Mouse (Mus musculus) MEL (cell line): ENCODE data around the gene Hspg2.

Source experiments
- CTCF ChIP-seq, 3 experiments: IDR thresholded peaks in 2 of 3; conservative IDR thresholded peaks in 1 of 3; 2 replicates each; pipeline ENCODE4 v1.5.1; 2011 to 2012; ENCODE audit warnings: low read length in 3 of 3, low read depth in 2 of 3, mild to moderate bottlenecking in 2 of 3, improper control_type of control experiment in 1 of 3, inconsistent platforms in 1 of 3, mixed read lengths in 1 of 3, moderate library complexity in 1 of 3; ENCODE audit not compliant: control insufficient read depth in 1 of 3, insufficient read depth in 1 of 3, poor library complexity in 1 of 3, severe bottlenecking in 1 of 3
- GATA1 ChIP-seq: IDR thresholded peaks from 2 replicates; pipeline ENCODE4 v1.6.1; 2011; ENCODE audit warnings: low read depth, low read length, improper control_type of control experiment
- KAT2A ChIP-seq: conservative IDR thresholded peaks from 2 replicates; pipeline ENCODE4 v1.6.1; 2012; ENCODE audit warnings: low read depth, low read length, improper control_type of control experiment, inconsistent platforms
- MAZ ChIP-seq: IDR thresholded peaks from 2 replicates; pipeline ENCODE4 v1.6.1; 2012; ENCODE audit warnings: low read depth, mild to moderate bottlenecking, inconsistent platforms, low read length, improper control_type of control experiment
- MXI1 ChIP-seq: IDR thresholded peaks from 2 replicates; pipeline ENCODE4 v1.6.1; 2011; ENCODE audit warnings: mild to moderate bottlenecking, low read depth, low read length, improper control_type of control experiment
- MYB ChIP-seq: IDR thresholded peaks from 2 replicates; pipeline ENCODE4 v1.6.1; 2011; ENCODE audit warnings: mild to moderate bottlenecking, low read depth, low read length, improper control_type of control experiment
- POLR2A ChIP-seq, 2 experiments: IDR thresholded peaks; 2 replicates each; pipeline ENCODE4 v1.6.1; 2011 to 2012; ENCODE audit warnings: low read length in 2 of 2, mild to moderate bottlenecking in 2 of 2, control low read depth in 1 of 2, improper control_type of control experiment in 1 of 2, low read depth in 1 of 2, moderate library complexity in 1 of 2; ENCODE audit not compliant: control insufficient read depth in 1 of 2, insufficient read depth in 1 of 2, poor library complexity in 1 of 2
- POLR2AphosphoS5 ChIP-seq: IDR thresholded peaks from 2 replicates; pipeline ENCODE4 v1.6.1; 2012; ENCODE audit warnings: low read depth, borderline replicate concordance, mild to moderate bottlenecking, inconsistent platforms, low read length, moderate library complexity, mixed read lengths
- SMC3 ChIP-seq: IDR thresholded peaks from 2 replicates; pipeline ENCODE4 v1.6.1; 2011; ENCODE audit warnings: low read depth, low read length, improper control_type of control experiment
- USF1 ChIP-seq: IDR thresholded peaks from 2 replicates; pipeline ENCODE4 v1.6.1; 2014; ENCODE audit warnings: low read depth, mild to moderate bottlenecking, inconsistent platforms, low read length, improper control_type of control experiment, moderate library complexity
- USF2 ChIP-seq, 2 experiments: IDR thresholded peaks; 2 replicates each; pipeline ENCODE4 v1.6.1; 2011 to 2012; ENCODE audit warnings: improper control_type of control experiment in 2 of 2, low read length in 2 of 2, borderline replicate concordance in 1 of 2, inconsistent platforms in 1 of 2, low read depth in 1 of 2, mild to moderate bottlenecking in 1 of 2; ENCODE audit not compliant: insufficient read depth in 1 of 2
- ZC3H11A ChIP-seq: IDR thresholded peaks from 2 replicates; pipeline ENCODE4 v1.6.1; 2012; ENCODE audit warnings: low read depth, mild to moderate bottlenecking, inconsistent platforms, low read length, improper control_type of control experiment
- ZMIZ1 ChIP-seq: IDR thresholded peaks from 2 replicates; pipeline ENCODE4 v1.6.1; 2012; ENCODE audit warnings: low read depth, mild to moderate bottlenecking, inconsistent platforms, low read length, improper control_type of control experiment, moderate library complexity
- ZNF384 ChIP-seq: IDR thresholded peaks from 2 replicates; pipeline ENCODE4 v1.6.1; 2012; ENCODE audit warnings: low read depth, mild to moderate bottlenecking, inconsistent platforms, low read length, improper control_type of control experiment

DNA sequence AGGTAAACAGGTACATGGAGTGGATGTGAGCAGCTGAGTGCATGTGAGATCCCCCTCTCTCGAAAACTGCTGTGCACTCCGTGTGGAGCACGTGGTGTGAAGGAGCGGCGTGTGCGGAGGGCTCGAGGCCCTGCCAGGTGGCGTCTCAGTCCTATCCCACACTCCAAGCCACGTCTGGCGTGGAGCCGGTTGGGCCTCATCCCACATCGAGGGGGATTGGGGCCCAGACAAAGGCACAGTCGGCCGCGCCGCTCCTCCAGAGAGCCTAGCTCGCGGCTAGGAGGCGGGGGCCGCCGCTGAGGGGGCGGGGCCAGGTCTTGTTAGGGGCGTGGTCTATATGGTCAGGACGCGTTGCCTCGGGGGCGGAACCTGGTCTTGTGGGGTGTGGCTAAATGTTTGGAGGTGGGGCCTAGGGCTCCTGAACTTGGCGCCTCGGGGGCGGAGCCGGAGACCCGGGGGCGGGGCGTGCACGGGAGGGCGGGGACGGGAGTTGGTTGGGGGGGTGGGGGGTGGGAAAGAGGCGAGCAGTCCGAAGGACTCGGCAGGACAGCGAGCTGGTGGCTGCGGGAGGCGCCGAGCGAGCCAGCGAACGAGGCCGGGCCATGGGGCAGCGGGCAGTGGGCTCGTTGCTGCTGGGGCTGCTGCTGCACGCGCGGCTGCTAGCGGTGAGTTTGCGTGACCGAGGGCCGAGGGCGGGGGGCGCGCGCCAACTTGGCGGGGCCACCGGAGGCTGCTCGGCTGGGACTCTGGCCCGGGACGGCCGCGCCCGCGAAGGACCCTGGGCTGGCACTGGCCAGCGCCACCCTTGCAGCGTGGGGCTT lies at the start of gene Hspg2:
- TF ChIP-seq POLR2AphosphoS5 (no peak), ZC3H11A (no peak), USF1 (0 out of 2 replicates have a peak, but pooled peaks have one; percentile 43), CTCF (IDR thresholded peaks at IDR 0.05 in 2 of 3, conservative IDR thresholded peaks at IDR 0.05 in 1 of 3; ENCODE audit: control insufficient read depth in 1 of 3, insufficient read depth in 1 of 3, low read depth in 2 of 3, low read length in 3 of 3, poor library complexity in 1 of 3, severe bottlenecking in 1 of 3) (no peak), GATA1 (no peak), USF2 (IDR thresholded peaks at IDR 0.05; ENCODE audit: borderline replicate concordance in 1 of 2, insufficient read depth in 1 of 2, low read depth in 1 of 2, low read length in 2 of 2) (no peak), MXI1 (peak; percentile 71), POLR2A (IDR thresholded peaks at IDR 0.05; ENCODE audit: control insufficient read depth in 1 of 2, insufficient read depth in 1 of 2, low read depth in 1 of 2, low read length in 2 of 2, poor library complexity in 1 of 2) (peak; percentile 46 to 70; a peak in 1 of 4 replicates), KAT2A (no peak), ZNF384 (no peak), MAZ (no peak), SMC3 (no peak), MYB (no peak), ZMIZ1 (no peak)
